Mouse (Mus musculus) liver, embryonic 14.5 days (tissue): ENCODE results near the gene Nmnat2.

ENCODE experiments used
- CTCF ChIP-seq: IDR thresholded peaks from 2 replicates; pipeline ENCODE4 v1.5.1; 2016; ENCODE audit warnings: antibody characterized with exemption, low read depth, control low read depth
- EP300 ChIP-seq: IDR thresholded peaks from 2 replicates; pipeline ENCODE4 v1.6.1; 2016; ENCODE audit warnings: antibody characterized with exemption, low read depth

DNA sequence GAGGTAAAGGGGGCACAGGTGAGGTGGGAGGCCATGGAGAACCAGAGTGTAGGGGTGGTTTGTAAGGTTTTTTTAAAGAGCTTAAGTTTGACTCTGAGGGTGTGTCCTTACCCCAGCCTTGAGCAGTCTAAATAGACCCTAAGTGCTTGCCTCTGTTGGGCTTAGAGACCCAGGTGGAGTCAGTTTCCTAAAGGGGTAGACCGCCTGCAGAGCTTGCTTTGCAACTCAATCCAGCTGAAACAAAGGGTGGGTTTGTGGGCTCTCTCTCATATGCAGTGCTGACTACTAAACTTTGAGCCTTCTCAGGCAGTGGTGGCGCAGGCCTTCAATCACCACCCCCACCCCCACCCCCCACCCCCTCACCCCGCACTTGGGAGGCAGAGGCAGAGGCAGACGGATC, 11.8 kb upstream of the Nmnat2 start:
- TF ChIP-seq CTCF, result no peak
- no peak for TF ChIP-seq EP300
